Mouse (Mus musculus) lung, adult 2 months (tissue): ENCODE data around the gene Chd2.

Experiments
- CTCF ChIP-seq: fragments of 200-500 bp; IDR thresholded peaks from 2 replicates; pipeline ENCODE4 v1.5.1; 2011; ENCODE audit warnings: mild to moderate bottlenecking, low read length, control low read depth; ENCODE audit not compliant: insufficient read depth
- POLR2A ChIP-seq: fragments of 200-500 bp; IDR thresholded peaks from 2 replicates; pipeline ENCODE4 v1.6.1; 2011; ENCODE audit warnings: low read depth, mild to moderate bottlenecking, control low read depth, low read length, borderline replicate concordance; ENCODE audit errors: extremely low read depth

DNA sequence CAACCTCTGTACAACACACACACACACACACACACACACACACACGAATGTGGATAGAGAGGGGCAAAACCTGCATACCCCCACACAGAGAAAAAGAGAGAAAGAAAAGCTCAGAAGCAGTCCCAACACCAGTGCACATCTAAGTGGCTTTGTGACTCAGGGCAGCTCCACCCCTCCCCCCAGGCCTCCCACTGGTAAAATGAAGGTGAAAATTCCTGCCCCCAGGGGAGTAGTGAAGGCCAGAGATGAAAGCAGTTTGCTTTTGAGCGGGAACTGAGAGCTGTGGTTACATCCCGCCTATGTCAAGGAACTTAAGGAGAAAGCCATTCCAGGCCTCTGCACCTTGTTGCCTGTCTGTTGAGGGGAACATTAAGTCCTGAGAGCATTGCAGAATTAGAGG is 138.1 kb downstream of the Chd2 start:
- TF ChIP-seq CTCF, result no peak
- TF ChIP-seq POLR2A, result no peak
